Mouse (Mus musculus) E14TG2a.4 (cell line): ENCODE results near the gene Osbp2.

Experiments used
- CTCF ChIP-seq: conservative IDR thresholded peaks from 2 replicates; pipeline ENCODE4 v1.5.1; 2014; ENCODE audit warnings: low read length
- POU5F1 ChIP-seq: IDR thresholded peaks from 2 replicates; pipeline ENCODE4 v1.6.1; 2014; ENCODE audit warnings: low read length, borderline replicate concordance

DNA sequence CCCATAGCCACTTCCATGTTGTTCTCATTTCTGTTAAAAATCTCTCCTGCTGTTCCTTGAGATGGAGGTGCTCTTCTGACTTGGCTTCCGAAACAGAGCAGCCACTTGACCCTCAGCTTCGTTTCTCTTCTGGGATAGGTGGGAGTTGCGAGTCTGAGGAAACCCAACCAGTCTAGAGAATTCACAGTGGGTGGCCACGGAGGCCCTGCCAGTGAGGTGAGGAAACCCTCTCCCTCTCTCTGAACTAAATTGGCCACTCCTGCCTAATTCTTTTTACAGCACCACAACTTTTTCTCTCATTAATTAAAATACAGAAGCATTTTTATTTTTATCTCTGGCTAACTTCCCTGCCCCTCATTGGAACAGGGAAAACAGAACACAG lies 88.4 kb downstream of the Osbp2 start:
- TF ChIP-seq CTCF = no peak
- no peak for TF ChIP-seq POU5F1
